Mouse (Mus musculus) lung, postnatal 4 days (tissue): ENCODE results near the gene Yod1.

Experiments
- DNase-seq, 2 experiments: peaks; one replicate each; pipeline ENCODE4 v3.0.0; 2021

Gene Yod1

DNA sequence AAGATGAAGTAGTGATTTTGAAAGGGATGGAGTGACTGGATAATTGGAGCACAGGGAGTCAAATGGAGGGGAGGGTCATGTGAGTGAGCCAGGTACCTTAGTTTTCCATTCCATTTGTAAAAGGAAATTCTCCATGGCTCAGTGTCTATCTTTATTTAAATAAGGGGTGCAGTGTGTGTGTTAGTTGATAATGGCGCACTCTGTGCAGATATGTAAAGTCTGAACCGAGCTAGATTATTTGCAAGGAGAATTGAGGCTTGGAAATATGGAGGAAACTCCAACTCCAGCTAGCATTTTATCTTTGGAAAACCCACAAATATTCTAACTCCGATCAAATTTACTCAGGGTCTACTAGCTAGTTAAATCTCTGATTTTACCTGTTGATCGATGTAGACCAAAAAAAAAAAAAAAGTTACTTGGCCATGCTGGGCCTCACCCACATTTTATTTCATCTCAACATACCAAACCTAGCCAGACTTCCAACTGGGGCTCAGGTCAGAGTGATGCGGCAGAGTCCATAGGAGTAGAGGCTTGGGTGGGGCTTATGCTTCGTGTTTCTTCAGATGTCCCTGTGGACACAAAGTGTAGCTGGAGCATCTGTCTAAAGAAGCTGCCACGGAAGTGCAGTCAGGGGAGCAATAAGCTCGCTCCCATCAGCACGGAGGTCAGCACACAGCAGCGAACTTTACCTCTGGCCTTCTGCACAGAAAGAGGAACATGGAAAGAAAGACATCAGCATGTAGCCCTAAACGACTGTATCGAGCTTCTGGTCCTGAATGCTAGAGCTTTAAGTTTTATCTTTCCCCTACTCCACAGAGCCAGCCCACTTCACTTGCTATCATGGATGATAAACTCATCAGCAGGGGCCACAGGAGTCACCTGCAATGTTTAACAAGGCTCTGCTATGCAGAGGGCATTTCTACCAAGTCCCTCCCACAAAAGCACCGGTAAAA lies 15.9 kb downstream of the Yod1 start:
- no peak for DNase-seq

- DNase-seq, result peak; percentile 54 to 77
Observed at GRCm38 (mm10) chr1:130733671-130734070, 16.5 kb downstream of the Yod1 start.

DNA sequence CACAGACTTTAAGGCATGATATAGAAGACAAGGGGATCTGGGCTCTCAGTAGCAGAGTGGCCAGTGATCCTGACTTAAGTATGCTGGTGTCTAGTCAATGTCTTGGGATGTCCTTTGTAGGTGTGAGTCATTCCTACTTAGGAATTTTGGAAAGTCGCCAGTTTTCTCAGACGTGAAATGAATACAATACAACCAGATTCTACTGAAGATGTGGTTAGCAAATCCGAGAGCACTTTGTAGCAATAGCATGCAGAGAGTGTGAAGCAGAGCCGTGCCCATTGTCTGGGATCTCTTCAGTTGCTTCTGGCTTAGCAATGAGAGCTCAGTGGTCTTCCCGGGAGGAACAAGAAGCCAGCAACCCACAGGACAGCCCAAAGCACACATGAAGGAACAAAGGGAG lies 17.3 kb downstream of the Yod1 start:
- no peak for DNase-seq

DNA sequence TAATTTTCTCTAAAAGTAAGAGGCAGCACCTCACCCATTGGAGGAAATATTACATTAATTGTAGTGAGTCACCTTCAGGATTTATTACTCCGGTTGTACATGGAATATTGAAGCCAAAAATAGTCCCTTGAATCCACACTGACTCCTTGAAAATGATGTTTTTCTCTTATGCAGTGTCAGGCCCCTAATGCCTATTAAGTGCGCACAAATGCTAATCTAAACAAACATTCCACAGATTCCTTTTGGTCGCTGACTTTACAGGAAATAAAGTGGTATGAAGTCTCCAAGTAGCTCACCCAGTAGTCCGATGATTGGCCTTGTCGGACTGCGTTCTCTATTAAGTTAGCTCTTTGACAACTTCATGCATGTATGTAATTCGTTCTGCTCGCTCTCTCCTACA lies 17.7 kb downstream of the Yod1 start:
- no peak for DNase-seq

- DNase-seq, result no peak
Observed at GRCm38 (mm10) chr1:130737411-130737881, 20.3 kb downstream of the Yod1 start.

DNA sequence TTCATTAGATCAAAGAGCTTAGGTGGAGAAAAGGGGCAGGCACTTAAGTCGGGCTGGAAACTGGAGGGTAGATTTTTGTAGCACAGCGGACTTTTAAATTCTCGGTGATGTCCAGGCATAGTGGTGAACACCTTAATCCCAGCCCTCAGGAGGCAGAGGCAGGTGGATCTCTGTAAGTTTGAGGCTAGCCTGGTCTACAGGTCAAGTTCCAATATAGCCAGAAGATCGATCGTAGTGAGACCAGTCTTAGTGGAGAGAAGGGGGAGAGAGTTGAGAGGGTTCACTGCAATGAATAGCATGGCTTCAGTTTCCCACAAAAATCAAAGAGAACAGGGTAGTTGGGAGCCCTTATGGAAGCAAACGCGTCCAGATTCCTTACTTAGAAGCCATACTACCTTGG lies 20.8 kb downstream of the Yod1 start:
- DNase-seq, result no peak

DNA sequence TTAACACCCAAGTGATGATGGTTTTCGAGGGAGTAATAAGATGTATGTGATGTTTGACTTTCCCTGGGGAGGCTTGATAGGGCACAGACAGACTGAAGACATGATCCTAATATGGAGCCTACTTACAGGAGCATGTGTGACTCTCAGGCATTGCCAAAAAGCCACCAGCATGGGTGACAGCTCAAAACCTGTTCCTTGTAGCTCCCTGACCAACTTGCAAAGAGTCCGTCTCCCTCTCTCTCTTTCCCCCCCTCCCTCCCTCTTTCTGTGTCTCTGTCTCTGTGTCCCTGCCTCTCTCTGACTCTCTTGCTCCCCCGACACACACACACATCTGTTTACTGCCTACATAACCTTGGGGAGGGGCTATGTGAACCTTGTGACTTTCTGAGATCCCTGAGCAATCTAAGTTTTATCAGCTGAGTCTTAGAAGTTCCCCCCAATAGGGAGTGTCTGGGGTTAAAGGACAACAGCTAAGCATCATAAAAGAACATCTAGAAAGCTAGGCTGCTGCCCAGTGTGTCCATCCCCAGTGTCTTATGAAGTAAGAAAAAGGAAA lies 21.5 kb downstream of the Yod1 start:
- DNase-seq, result no peak

- no peak for DNase-seq
Observed at GRCm38 (mm10) chr1:130739636-130740035, 22.5 kb downstream of the Yod1 start.

DNA sequence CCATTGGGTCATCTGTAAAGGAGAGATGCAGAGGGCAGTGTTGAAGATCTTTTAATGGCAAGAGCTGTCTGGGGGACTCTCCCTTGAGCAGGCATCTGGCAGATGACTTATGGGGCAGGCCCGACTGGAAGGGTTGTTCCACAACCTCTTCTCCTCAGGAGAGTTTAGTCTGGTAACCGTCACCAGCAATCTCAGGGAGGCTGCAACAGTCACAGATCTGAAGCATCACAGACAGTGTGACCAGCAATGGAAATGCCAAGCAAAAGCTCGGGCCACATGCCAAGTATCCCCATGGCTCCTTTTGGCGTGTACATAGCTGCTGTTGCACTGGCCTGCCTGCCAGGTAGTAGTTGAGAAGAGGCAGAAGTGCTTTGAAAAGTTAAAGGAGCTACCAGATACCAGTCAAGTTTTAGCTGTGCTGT lies 23.1 kb downstream of the Yod1 start:
- peak in 1 of 2 experiments; percentile 53 for DNase-seq

GRCm38 (mm10) chr1:130740781-130741720 lies 23.9 kb downstream of the Yod1 start:
- peak; percentile 51 to 67 for DNase-seq

- no peak for DNase-seq
Observed at GRCm38 (mm10) chr1:130742201-130742600, 25.1 kb downstream of the Yod1 start.

DNA sequence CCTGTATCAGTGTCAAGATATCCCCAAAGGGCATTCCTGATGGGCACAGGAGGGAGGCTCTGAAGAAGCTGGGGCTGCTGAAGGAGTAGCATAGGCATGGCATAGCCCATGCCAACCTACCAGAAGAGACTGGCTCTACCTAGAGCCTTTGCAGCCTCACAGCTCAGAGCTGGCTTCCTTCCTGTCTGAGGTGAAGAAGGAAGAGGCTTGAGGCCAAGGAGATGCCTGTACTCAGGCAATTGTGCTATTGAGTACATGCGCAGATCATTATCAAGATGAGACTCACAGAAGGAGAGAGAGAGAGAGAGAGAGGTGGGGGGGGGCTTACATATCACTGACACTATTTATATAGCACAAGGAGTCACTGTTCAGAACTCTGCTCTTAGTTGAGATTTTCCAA lies 26.6 kb downstream of the Yod1 start:
- no peak for DNase-seq

DNA sequence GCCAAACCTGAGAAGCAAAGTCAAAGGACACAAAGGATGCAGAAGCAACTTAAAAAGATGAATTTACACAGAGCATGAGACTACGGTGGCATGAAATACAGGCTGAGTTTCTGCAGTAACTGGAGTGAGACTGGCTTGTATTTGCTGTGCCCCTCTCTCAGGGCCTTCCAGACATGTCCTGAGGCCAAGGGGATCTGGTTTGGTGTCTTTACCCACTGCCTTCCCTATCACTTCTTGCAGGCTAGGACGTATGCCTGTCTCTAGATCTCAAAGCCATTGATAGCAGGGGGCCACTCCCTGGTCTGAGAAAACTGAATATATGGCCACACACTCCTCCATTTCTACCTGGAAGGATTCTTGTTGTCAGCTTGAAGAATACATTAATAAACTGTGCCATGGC lies 27.1 kb downstream of the Yod1 start:
- DNase-seq, result no peak

- no peak for DNase-seq
Observed at GRCm38 (mm10) chr1:130744961-130745360, 27.8 kb downstream of the Yod1 start.

DNA sequence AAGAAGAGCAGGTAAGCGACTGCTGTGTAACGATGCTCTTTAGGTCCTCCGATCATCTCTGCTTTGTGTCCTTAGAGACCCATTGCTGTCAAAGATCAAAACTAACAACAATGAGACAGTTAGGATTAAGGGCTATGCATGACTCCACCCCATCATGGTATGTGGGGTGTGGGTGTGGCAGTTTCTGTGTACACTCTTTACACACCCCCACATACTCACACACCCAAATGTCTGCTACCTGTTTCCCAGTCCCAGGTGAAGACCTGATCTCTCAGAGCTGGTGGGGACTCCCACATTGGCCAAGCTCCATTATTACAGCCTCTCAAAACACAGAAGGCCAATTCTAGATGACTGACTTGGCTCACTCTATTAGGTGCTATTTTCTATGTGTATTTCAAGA lies 28.5 kb downstream of the Yod1 start:
- no peak for DNase-seq

DNA sequence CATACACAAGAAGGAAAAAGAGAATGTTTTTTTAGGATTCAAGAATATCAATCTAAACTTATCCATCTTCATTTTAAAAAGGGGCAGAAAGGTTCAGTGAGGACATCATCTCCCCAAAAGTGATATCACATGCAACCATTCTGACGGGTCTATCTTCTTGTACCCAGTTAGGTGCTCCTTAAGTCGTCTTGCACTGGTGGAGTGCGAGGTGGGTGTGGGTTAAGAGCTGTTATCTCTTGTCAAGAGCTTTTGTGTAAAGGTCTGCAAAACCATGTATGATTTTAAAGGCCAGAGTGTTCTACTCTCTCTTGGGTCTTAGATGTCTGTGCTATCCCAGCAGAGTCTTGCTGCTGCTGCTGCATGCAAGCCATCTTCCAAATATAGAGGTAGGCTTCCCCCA lies 29.7 kb downstream of the Yod1 start:
- DNase-seq, result no peak

DNA sequence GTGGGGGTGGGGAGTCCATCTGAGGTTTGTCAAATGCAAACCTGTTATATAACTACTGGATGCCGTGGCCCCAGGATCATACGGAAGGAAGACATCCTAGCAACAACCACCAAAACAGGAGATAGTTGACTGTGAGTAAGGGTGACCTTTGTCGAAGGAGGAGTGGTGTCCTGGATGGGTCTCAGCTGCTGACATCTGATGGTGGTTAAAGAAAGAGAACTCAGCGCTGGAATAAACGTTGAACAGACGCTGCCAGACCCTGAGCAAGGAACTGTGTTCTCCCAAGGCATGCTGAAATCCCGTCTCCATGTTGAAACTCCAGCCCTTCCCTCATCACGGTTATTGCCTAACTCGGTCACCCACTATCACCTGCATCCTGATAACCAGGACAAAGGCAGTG lies 42.6 kb downstream of the Yod1 start:
- DNase-seq, result peak in 1 of 2 experiments; percentile 40

DNA sequence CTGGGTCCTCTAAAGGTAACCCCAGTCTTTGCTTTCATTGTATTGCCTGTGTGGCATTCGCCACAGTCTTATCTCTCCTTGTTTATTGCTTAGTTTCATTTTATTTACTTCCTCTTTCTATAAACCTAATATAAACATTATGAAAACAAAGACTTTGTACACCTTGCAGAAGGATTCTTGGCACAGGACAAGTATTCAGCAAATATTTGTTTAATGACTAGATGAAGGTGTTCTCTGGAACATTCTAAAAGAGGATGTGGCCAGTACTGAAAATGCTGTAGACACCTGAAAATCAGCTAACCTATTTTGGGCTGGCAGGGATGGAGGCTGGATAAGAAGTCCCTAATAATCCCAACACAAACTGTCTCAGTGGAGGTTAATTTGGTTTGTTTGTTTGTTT lies 44.5 kb downstream of the Yod1 start:
- DNase-seq, result no peak

- no peak for DNase-seq
Observed at GRCm38 (mm10) chr1:130762045-130762760, 45.1 kb downstream of the Yod1 start.

GRCm38 (mm10) chr1:130764027-130764461 lies 46.9 kb downstream of the Yod1 start:
- DNase-seq, result peak; percentile 83 to 93

GRCm38 (mm10) chr1:130767066-130767465 lies 49.9 kb downstream of the Yod1 start:
- DNase-seq, result peak; percentile 34 to 42

GRCm38 (mm10) chr1:130769925-130770324 lies 52.8 kb downstream of the Yod1 start:
- DNase-seq, result no peak
